Mouse (Mus musculus) MEL (cell line): Measurements from ENCODE around the gene Fam83d.

Experiments
- CHD2 ChIP-seq: IDR thresholded peaks from 2 replicates; pipeline ENCODE4 v1.6.1; 2011; ENCODE audit warnings: low read length, improper control_type of control experiment
- CTCF ChIP-seq, 3 experiments: IDR thresholded peaks in 2 of 3; conservative IDR thresholded peaks in 1 of 3; 2 replicates each; pipeline ENCODE4 v1.5.1; 2011 to 2012; ENCODE audit warnings: low read length in 3 of 3, low read depth in 2 of 3, mild to moderate bottlenecking in 2 of 3, improper control_type of control experiment in 1 of 3, inconsistent platforms in 1 of 3, mixed read lengths in 1 of 3, moderate library complexity in 1 of 3; ENCODE audit not compliant: control insufficient read depth in 1 of 3, insufficient read depth in 1 of 3, poor library complexity in 1 of 3, severe bottlenecking in 1 of 3
- HCFC1 ChIP-seq: IDR thresholded peaks from 2 replicates; pipeline ENCODE4 v1.6.1; 2012; ENCODE audit warnings: low read depth, mild to moderate bottlenecking, inconsistent platforms, low read length, improper control_type of control experiment, moderate library complexity
- MAFK ChIP-seq: IDR thresholded peaks from 2 replicates; pipeline ENCODE4 v1.6.1; 2011; ENCODE audit warnings: low read depth, mild to moderate bottlenecking, low read length, improper control_type of control experiment, borderline replicate concordance
- MAX ChIP-seq: IDR thresholded peaks from 2 replicates; pipeline ENCODE4 v1.6.1; 2011; ENCODE audit warnings: low read length, improper control_type of control experiment
- NRF1 ChIP-seq: IDR thresholded peaks from 2 replicates; pipeline ENCODE4 v1.6.1; 2014; ENCODE audit warnings: low read depth, mild to moderate bottlenecking, inconsistent platforms, low read length, improper control_type of control experiment, moderate library complexity; ENCODE audit not compliant: poor library complexity, insufficient read depth, severe bottlenecking
- POLR2A ChIP-seq, 2 experiments: IDR thresholded peaks; 2 replicates each; pipeline ENCODE4 v1.6.1; 2011 to 2012; ENCODE audit warnings: low read length in 2 of 2, mild to moderate bottlenecking in 2 of 2, control low read depth in 1 of 2, improper control_type of control experiment in 1 of 2, low read depth in 1 of 2, moderate library complexity in 1 of 2; ENCODE audit not compliant: control insufficient read depth in 1 of 2, insufficient read depth in 1 of 2, poor library complexity in 1 of 2
- RAD21 ChIP-seq: IDR thresholded peaks from 2 replicates; pipeline ENCODE4 v1.6.1; 2011; ENCODE audit warnings: mild to moderate bottlenecking, low read depth, low read length, improper control_type of control experiment
- RCOR1 ChIP-seq: IDR thresholded peaks from 2 replicates; pipeline ENCODE4 v1.6.1; 2012; ENCODE audit warnings: low read depth, mild to moderate bottlenecking, inconsistent platforms, low read length, improper control_type of control experiment
- TAL1 ChIP-seq: IDR thresholded peaks from 2 replicates; pipeline ENCODE4 v1.6.1; 2012; ENCODE audit warnings: mild to moderate bottlenecking, inconsistent platforms, low read length, moderate library complexity, mixed read lengths
- TCF12 ChIP-seq: IDR thresholded peaks from 2 replicates; pipeline ENCODE4 v1.6.1; 2014; ENCODE audit warnings: low read depth, mild to moderate bottlenecking, inconsistent platforms, low read length, improper control_type of control experiment, moderate library complexity
- USF1 ChIP-seq: IDR thresholded peaks from 2 replicates; pipeline ENCODE4 v1.6.1; 2014; ENCODE audit warnings: low read depth, mild to moderate bottlenecking, inconsistent platforms, low read length, improper control_type of control experiment, moderate library complexity
- USF2 ChIP-seq, 2 experiments: IDR thresholded peaks; 2 replicates each; pipeline ENCODE4 v1.6.1; 2011 to 2012; ENCODE audit warnings: improper control_type of control experiment in 2 of 2, low read length in 2 of 2, borderline replicate concordance in 1 of 2, inconsistent platforms in 1 of 2, low read depth in 1 of 2, mild to moderate bottlenecking in 1 of 2; ENCODE audit not compliant: insufficient read depth in 1 of 2
- ZC3H11A ChIP-seq: IDR thresholded peaks from 2 replicates; pipeline ENCODE4 v1.6.1; 2012; ENCODE audit warnings: low read depth, mild to moderate bottlenecking, inconsistent platforms, low read length, improper control_type of control experiment

DNA sequence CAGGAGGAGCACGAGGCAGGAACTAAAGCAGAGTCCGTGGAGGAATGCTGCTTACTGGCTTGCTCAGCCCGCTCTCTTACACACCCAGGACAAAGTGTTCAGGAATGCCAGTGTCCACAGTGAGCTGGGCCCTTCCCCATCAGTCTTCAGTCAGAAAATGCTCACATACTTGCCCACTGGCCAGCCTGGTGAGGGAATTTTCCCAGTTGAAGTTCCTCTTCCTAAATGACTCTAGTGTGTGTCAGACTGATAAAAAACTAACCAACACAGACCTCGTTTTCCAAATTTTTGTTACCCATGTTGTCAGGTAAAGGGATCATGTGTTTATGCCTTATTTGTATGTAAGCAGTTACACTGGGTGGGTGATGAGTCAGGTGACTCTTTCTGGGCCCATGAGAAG is 48.3 kb downstream of the Fam83d start:
- TF ChIP-seq CTCF (IDR thresholded peaks at IDR 0.05 in 2 of 3, conservative IDR thresholded peaks at IDR 0.05 in 1 of 3; ENCODE audit: control insufficient read depth in 1 of 3, insufficient read depth in 1 of 3, low read depth in 2 of 3, low read length in 3 of 3, poor library complexity in 1 of 3, severe bottlenecking in 1 of 3) (no peak), ZC3H11A (no peak), CHD2 (no peak), TCF12 (no peak), POLR2A (IDR thresholded peaks at IDR 0.05; ENCODE audit: control insufficient read depth in 1 of 2, insufficient read depth in 1 of 2, low read depth in 1 of 2, low read length in 2 of 2, poor library complexity in 1 of 2) (no peak), NRF1 (no peak), USF2 (IDR thresholded peaks at IDR 0.05; ENCODE audit: borderline replicate concordance in 1 of 2, insufficient read depth in 1 of 2, low read depth in 1 of 2, low read length in 2 of 2) (no peak), USF1 (no peak), TAL1 (no peak), RCOR1 (no peak), MAX (no peak), RAD21 (no peak), HCFC1 (no peak), MAFK (no peak)
